Mouse (Mus musculus): Measurements from ENCODE around the gene Fto. TPM values are rescaled to one million over a fixed set of nuclear protein-coding genes. Genes with fewer than 3 reads are reported as not detected.

The Fto gene
- polyA plus RNA-seq, 1 experiment from 2014 or later, result 109 TPM

- 58% methylated on average over 9 of the region's 9 CpGs for WGBS
- no peak overlapping the region for H3K27ac ChIP-seq
Observed at GRCm38 (mm10) chr8:91538109-91538508, 224.8 kb downstream of the Fto start.

GRCm38 (mm10) chr8:91538892-91539291 is 225.6 kb downstream of the Fto start:
- Histone ChIP-seq H3K27ac (no peak overlapping the region), H3K36me3 (no peaks in the 10 kb centered on the region), H3K9me3 (no peaks in the 10 kb centered on the region), H3K4me2 (replicated peaks) (no peak overlapping the region), H3K4me3 (no peak overlapping the region), H3K9ac (no peak overlapping the region), H3K27me3 (replicated peaks) (peaks cover 8% of the 10 kb centered on the region; the same call in 1 of the 2 replicates), H3K4me1 (peaks cover 14% of the 10 kb centered on the region)
- ATAC-seq (ENCODE audit: low FRiP score, low read depth), result no peak
- 83% methylated on average over 5 of the region's 5 CpGs for WGBS

More at GRCm38 (mm10) chr8:91538109-91538508, 224.8 kb downstream of the Fto start:
- no peak overlapping the region for H3K4me3 ChIP-seq
- H3K36me3 ChIP-seq, result no peaks in the 10 kb centered on the region
- H3K4me2 ChIP-seq (replicated peaks), result no peak overlapping the region
- ATAC-seq (ENCODE audit: low FRiP score, low read depth), result no peak
- no peak overlapping the region for H3K9ac ChIP-seq
- H3K4me1 ChIP-seq, result peaks cover 21% of the 10 kb centered on the region
- peaks cover 9% of the 10 kb centered on the region; the same call in 1 of the 2 replicates for H3K27me3 ChIP-seq (replicated peaks)
- H3K9me3 ChIP-seq, result no peaks in the 10 kb centered on the region

GRCm38 (mm10) chr8:91539586-91539985 is 226.3 kb downstream of the Fto start:
- no peak overlapping the region for H3K9ac ChIP-seq
- WGBS, result 88% methylated on average over 8 of the region's 8 CpGs

GRCm38 (mm10) chr8:91541229-91541628 is 227.9 kb downstream of the Fto start:
- Histone ChIP-seq H3K9me3 (no peaks in the 10 kb centered on the region), H3K9ac (no peak overlapping the region), H3K36me3 (no peaks in the 10 kb centered on the region), H3K27me3 (replicated peaks) (no peaks in the 10 kb centered on the region; the same call in 1 of the 2 replicates), H3K4me1 (peaks cover 13% of the 10 kb centered on the region), H3K4me3 (no peak overlapping the region), H3K4me2 (replicated peaks) (no peak overlapping the region), H3K27ac (no peak overlapping the region)
- 88% methylated on average over 3 of the region's 3 CpGs for WGBS
- no peak for ATAC-seq (ENCODE audit: low FRiP score, low read depth)

More at GRCm38 (mm10) chr8:91539586-91539985, 226.3 kb downstream of the Fto start:
- H3K4me2 ChIP-seq (replicated peaks), result no peak overlapping the region
- H3K4me1 ChIP-seq, result peaks cover 13% of the 10 kb centered on the region
- H3K36me3 ChIP-seq, result no peaks in the 10 kb centered on the region
- H3K27me3 ChIP-seq (replicated peaks), result peaks cover 2% of the 10 kb centered on the region; the same call in 1 of the 2 replicates
- ATAC-seq (ENCODE audit: low FRiP score, low read depth), result no peak
- H3K4me3 ChIP-seq, result no peak overlapping the region
- no peaks in the 10 kb centered on the region for H3K9me3 ChIP-seq
- H3K27ac ChIP-seq, result no peak overlapping the region

- Histone ChIP-seq H3K9me3 (no peaks in the 10 kb centered on the region), H3K27ac (no peak overlapping the region), H3K4me2 (replicated peaks) (no peak overlapping the region), H3K4me3 (no peak overlapping the region), H3K4me1 (no peaks in the 10 kb centered on the region), H3K27me3 (replicated peaks) (no peaks in the 10 kb centered on the region; the same call in 1 of the 2 replicates), H3K9ac (no peak overlapping the region), H3K36me3 (no peaks in the 10 kb centered on the region)
- ATAC-seq (ENCODE audit: low FRiP score, low read depth), result no peak
- 92% methylated on average over 3 of the region's 3 CpGs for WGBS
Observed at GRCm38 (mm10) chr8:91545561-91545960, 232.2 kb downstream of the Fto start.

GRCm38 (mm10) chr8:91546599-91546998 is 233.3 kb downstream of the Fto start:
- ATAC-seq (ENCODE audit: low FRiP score, low read depth), result no peak
- H3K27ac ChIP-seq, result no peak overlapping the region
- 40% methylated on average over 8 of the region's 8 CpGs for WGBS

GRCm38 (mm10) chr8:91550131-91550530 is 236.8 kb downstream of the Fto start:
- no peaks in the 10 kb centered on the region for H3K36me3 ChIP-seq
- 93% methylated on average over 1 of the region's 1 CpGs for WGBS
- no peak for ATAC-seq (ENCODE audit: low FRiP score, low read depth)
- no peak overlapping the region for H3K27ac ChIP-seq
- no peak overlapping the region for H3K4me2 ChIP-seq (replicated peaks)
- no peaks in the 10 kb centered on the region for H3K27me3 ChIP-seq (replicated peaks)
- H3K4me1 ChIP-seq, result peaks cover 12% of the 10 kb centered on the region
- no peak overlapping the region for H3K9ac ChIP-seq
- no peak overlapping the region for H3K4me3 ChIP-seq
- no peaks in the 10 kb centered on the region for H3K9me3 ChIP-seq

More at GRCm38 (mm10) chr8:91546599-91546998, 233.3 kb downstream of the Fto start:
- H3K9me3 ChIP-seq, result no peaks in the 10 kb centered on the region
- H3K36me3 ChIP-seq, result no peaks in the 10 kb centered on the region
- H3K4me2 ChIP-seq (replicated peaks), result no peak overlapping the region
- no peak overlapping the region for H3K4me3 ChIP-seq
- H3K9ac ChIP-seq, result no peak overlapping the region
- H3K27me3 ChIP-seq (replicated peaks), result no peaks in the 10 kb centered on the region; the same call in 1 of the 2 replicates
- peaks cover 3% of the 10 kb centered on the region; the same call in 1 of the 2 replicates for H3K4me1 ChIP-seq

- Histone ChIP-seq H3K27me3 (replicated peaks) (no peaks in the 10 kb centered on the region), H3K27ac (no peak overlapping the region), H3K9me3 (no peaks in the 10 kb centered on the region), H3K4me3 (no peak overlapping the region), H3K4me1 (peaks cover 12% of the 10 kb centered on the region), H3K36me3 (no peaks in the 10 kb centered on the region), H3K9ac (no peak overlapping the region), H3K4me2 (replicated peaks) (no peak overlapping the region)
- no peak for ATAC-seq (ENCODE audit: low FRiP score, low read depth)
- WGBS, result 87% methylated on average over 9 of the region's 9 CpGs
Observed at GRCm38 (mm10) chr8:91551166-91551765, 237.9 kb downstream of the Fto start.

GRCm38 (mm10) chr8:91551775-91552538 is 238.6 kb downstream of the Fto start:
- H3K36me3 ChIP-seq, result no peaks in the 10 kb centered on the region
- WGBS, result 43% methylated on average over 10 of the region's 10 CpGs
- no peaks in the 10 kb centered on the region for H3K9me3 ChIP-seq
- H3K27me3 ChIP-seq (replicated peaks), result no peaks in the 10 kb centered on the region
- no peak for ATAC-seq (ENCODE audit: low FRiP score, low read depth)
- H3K4me3 ChIP-seq, result no peak overlapping the region
- no peak overlapping the region for H3K27ac ChIP-seq
- no peak overlapping the region for H3K9ac ChIP-seq
- H3K4me1 ChIP-seq, result peaks cover 12% of the 10 kb centered on the region
- H3K4me2 ChIP-seq (replicated peaks), result no peak overlapping the region

- no peak overlapping the region for H3K9ac ChIP-seq
- H3K27ac ChIP-seq, result no peak overlapping the region
- H3K9me3 ChIP-seq, result no peaks in the 10 kb centered on the region
- 92% methylated on average over 11 of the region's 11 CpGs for WGBS
- H3K27me3 ChIP-seq (replicated peaks), result no peaks in the 10 kb centered on the region
- no peak overlapping the region for H3K4me2 ChIP-seq (replicated peaks)
- H3K4me3 ChIP-seq, result no peak overlapping the region
- H3K4me1 ChIP-seq, result peaks cover 12% of the 10 kb centered on the region
- ATAC-seq (ENCODE audit: low FRiP score, low read depth), result no peak
- H3K36me3 ChIP-seq, result no peaks in the 10 kb centered on the region
Observed at GRCm38 (mm10) chr8:91552635-91553034, 239.3 kb downstream of the Fto start.

GRCm38 (mm10) chr8:91553387-91553786 is 240.1 kb downstream of the Fto start:
- Histone ChIP-seq H3K36me3 (no peaks in the 10 kb centered on the region), H3K9me3 (no peaks in the 10 kb centered on the region), H3K27me3 (replicated peaks) (no peaks in the 10 kb centered on the region), H3K4me2 (replicated peaks) (no peak overlapping the region), H3K27ac (no peak overlapping the region), H3K4me3 (no peak overlapping the region), H3K9ac (no peak overlapping the region), H3K4me1 (peaks cover 12% of the 10 kb centered on the region)
- no peak for ATAC-seq (ENCODE audit: low FRiP score, low read depth)
- WGBS, result 72% methylated on average over 5 of the region's 5 CpGs

- peaks cover 4% of the 10 kb centered on the region for H3K4me1 ChIP-seq
- H3K9ac ChIP-seq, result no peak overlapping the region
- H3K4me2 ChIP-seq (replicated peaks), result no peak overlapping the region
- 77% methylated on average over 5 of the region's 5 CpGs for WGBS
- H3K36me3 ChIP-seq, result no peaks in the 10 kb centered on the region
- no peak for ATAC-seq (ENCODE audit: low FRiP score, low read depth)
- no peaks in the 10 kb centered on the region for H3K9me3 ChIP-seq
- no peaks in the 10 kb centered on the region for H3K27me3 ChIP-seq (replicated peaks)
- no peak overlapping the region for H3K4me3 ChIP-seq
- no peak overlapping the region for H3K27ac ChIP-seq
Observed at GRCm38 (mm10) chr8:91557041-91557587, 243.8 kb downstream of the Fto start.

All from neural tube, embryonic 12.5 days (tissue).